Mouse (Mus musculus): ENCODE measurements around the gene Ern1.

DNA sequence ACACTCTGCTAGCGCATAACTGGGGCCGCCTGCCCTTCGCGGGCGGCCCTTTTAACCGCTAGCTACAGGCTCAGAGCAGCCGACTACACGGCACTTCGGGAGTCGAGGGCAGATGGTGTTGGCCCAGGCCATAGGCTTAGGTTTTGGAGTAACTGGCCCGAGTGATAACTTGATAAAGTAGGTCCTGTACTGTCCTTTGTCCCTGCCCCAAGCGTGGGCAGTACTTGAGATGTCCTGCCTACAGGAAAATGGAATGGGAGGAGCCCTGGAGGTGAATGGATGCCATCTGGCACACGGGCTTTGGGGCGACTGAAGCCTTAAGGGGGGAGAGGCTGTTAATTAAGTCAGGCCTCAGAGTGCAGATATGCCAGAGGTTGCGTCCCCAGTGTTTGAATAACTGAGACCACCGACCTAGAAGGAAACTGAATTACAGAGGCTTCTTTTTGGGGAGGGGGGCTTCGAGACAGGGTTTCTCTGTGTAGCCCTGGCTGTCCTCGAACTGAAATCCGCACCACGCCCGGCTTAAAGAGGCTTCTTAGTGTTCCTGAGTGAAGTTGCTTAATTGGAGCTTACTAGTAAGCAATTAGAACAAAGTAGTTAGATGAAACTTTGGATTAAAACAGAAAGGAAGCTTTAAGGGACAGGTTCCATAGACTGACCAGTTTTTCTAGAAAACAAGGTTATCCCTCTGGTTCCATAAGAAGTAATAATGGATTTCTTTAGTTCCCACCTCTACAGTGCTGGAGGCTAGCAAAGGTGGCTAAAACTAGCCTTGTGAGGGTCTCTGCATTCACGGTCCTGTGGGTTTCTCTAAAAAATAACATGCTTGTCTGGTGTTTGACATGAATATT, 13.9 kb upstream of the Ern1 start:
- TF ChIP-seq POLR2A (IDR thresholded peaks at IDR 0.05; ENCODE audit: control insufficient read depth, low read depth, low read length) (no peak), CTCF (IDR thresholded peaks at IDR 0.05; ENCODE audit: control insufficient read depth, insufficient read depth, insufficient replicate concordance, low read depth, low read length) (no peak)
